Mouse (Mus musculus) liver, embryonic 11.5 days (tissue): Measurements from ENCODE around the gene Rrnad1. TPM values are rescaled to one million over a fixed set of nuclear protein-coding genes. Genes with fewer than 3 reads are reported as not detected.

ENCODE experiments used
- polyA plus RNA-seq: library from polyadenylated mRNA; unstranded; fragments of >200 nt; fragmentation: Nextera tagmentation; extraction: Ambion mirVana; gene quantifications from 2 replicates; pipeline ENCODE4 v1.2.1, GENCODE M21; 2014

Rrnad1 gene
- polyA plus RNA-seq, 1 experiment from 2014 or later, result 17.5 TPM

Other genes starting within 250 kb of the Rrnad1 start
- 0.23 TPM in 1 of 2 replicates, not detected in the other for gene Lrrc71, start 182.1 kb downstream of the Rrnad1 start, polyA plus RNA-seq
- gene Ntrk1, start 135.6 kb downstream of the Rrnad1 start, polyA plus RNA-seq, result 0.62 and 1.1 TPM in 2 replicates
- 0.05 and 0.06 TPM in 2 replicates for gene Insrr, start 133.8 kb downstream of the Rrnad1 start, polyA plus RNA-seq
- gene Pear1, start 106.4 kb downstream of the Rrnad1 start, polyA plus RNA-seq, result 15.5 and 18.4 TPM in 2 replicates
- 0.13 and 0.15 TPM in 2 replicates for gene Sh2d2a, start 84.0 kb downstream of the Rrnad1 start, polyA plus RNA-seq
- 15.4 and 15.6 TPM in 2 replicates for gene Prcc, start 45.1 kb downstream of the Rrnad1 start, polyA plus RNA-seq
- gene Hdgf, start 24.4 kb downstream of the Rrnad1 start, polyA plus RNA-seq, result 520 and 526 TPM in 2 replicates
- gene Mrpl24, start 11.2 kb downstream of the Rrnad1 start, polyA plus RNA-seq, result 95.7 and 97.5 TPM in 2 replicates
- 66.9 and 68.1 TPM in 2 replicates for gene Isg20l2, start 403 bp downstream of the Rrnad1 start, polyA plus RNA-seq
- 24.9 and 29.9 TPM in 2 replicates for gene Crabp2, start 17.9 kb upstream of the Rrnad1 start, polyA plus RNA-seq
- 4.9 and 5.8 TPM in 2 replicates for gene Nes, start 40.4 kb upstream of the Rrnad1 start, polyA plus RNA-seq
- 0.08 TPM in 1 of 2 replicates, not detected in the other for gene Bcan, start 69.5 kb upstream of the Rrnad1 start, polyA plus RNA-seq
- gene Hapln2, start 96.9 kb upstream of the Rrnad1 start, polyA plus RNA-seq, result not detected in 2 replicates
- 60.6 and 60.7 TPM in 2 replicates for gene Gpatch4, start 112.4 kb upstream of the Rrnad1 start, polyA plus RNA-seq
- 98.7 and 106 TPM in 2 replicates for gene Naxe, start 127.8 kb upstream of the Rrnad1 start, polyA plus RNA-seq
- not detected in 2 replicates for gene Ttc24, start 147.6 kb upstream of the Rrnad1 start, polyA plus RNA-seq
- 16.8 and 19.1 TPM in 2 replicates for gene Iqgap3, start 151.3 kb upstream of the Rrnad1 start, polyA plus RNA-seq
- 27.6 and 28.0 TPM in 2 replicates for gene Mef2d, start 211.7 kb upstream of the Rrnad1 start, polyA plus RNA-seq